Mouse (Mus musculus) forebrain, embryonic 10.5 days (tissue): ENCODE measurements around the gene Hoxc4. TPM values are rescaled to one million over a fixed set of nuclear protein-coding genes. Genes with fewer than 3 reads are reported as not detected.

Experiments
- DNase-seq: peaks from one replicate; pipeline ENCODE4 v3.0.0-alpha.2; 2017; ENCODE audit warnings: low spot score; ENCODE audit errors: extremely low spot score
- H3K27ac ChIP-seq: fragments of 300-500 bp; sonication (generic); 2 replicates; pipeline ENCODE4 v1.5.1; 2016; ENCODE audit warnings: mild to moderate bottlenecking
- H3K27me3 ChIP-seq: fragments of 300-500 bp; sonication (generic); 2 replicates; pipeline ENCODE4 v1.6.1; 2016; ENCODE audit warnings: mild to moderate bottlenecking; ENCODE audit not compliant: poor library complexity, severe bottlenecking
- H3K36me3 ChIP-seq: fragments of 300-500 bp; sonication (generic); replicated peaks from 2 replicates; pipeline ENCODE4 v1.6.1; 2016; ENCODE audit warnings: mild to moderate bottlenecking, moderate library complexity
- H3K4me1 ChIP-seq: fragments of 300-500 bp; sonication (generic); 2 replicates; pipeline ENCODE4 v1.6.1; 2016
- H3K4me3 ChIP-seq: fragments of 300-500 bp; sonication (generic); 2 replicates; pipeline ENCODE4 v1.5.1; 2016; ENCODE audit warnings: mild to moderate bottlenecking, moderate library complexity
- H3K9me3 ChIP-seq: fragments of 300-500 bp; sonication (generic); 2 replicates; pipeline ENCODE4 v1.6.1; 2016; ENCODE audit warnings: mild to moderate bottlenecking, moderate library complexity
- WGBS: fragments of 180-500 bp; shearing (Covaris S2); methylation state at CpG from one replicate; pipeline ENCODE4 v1.1.7; 2016; 5-methylcytosine and 5-hydroxymethylcytosine counted together
- polyA plus RNA-seq: library from polyadenylated mRNA; unstranded; fragments of >200 nt; fragmentation: Nextera tagmentation; extraction: Ambion mirVana; gene quantifications from 2 replicates; pipeline ENCODE4 v1.2.1, GENCODE M21; 2016

Gene Hoxc4
- polyA plus RNA-seq, 1 experiment from 2014 or later: not detected

- Histone ChIP-seq H3K27me3 (peaks cover 100% of the 10 kb centered on the region), H3K9me3 (no peaks in the 10 kb centered on the region), H3K27ac (no peak overlapping the region), H3K4me3 (no peak overlapping the region), H3K36me3 (no peaks in the 10 kb centered on the region), H3K4me1 (no peaks in the 10 kb centered on the region)
- 2% methylated on average over 12 of the region's 12 CpGs for WGBS
- DNase-seq: peak; percentile 20
Observed at GRCm38 (mm10) chr15:103040601-103041000, 21.9 kb downstream of the Hoxc4 start.

DNA sequence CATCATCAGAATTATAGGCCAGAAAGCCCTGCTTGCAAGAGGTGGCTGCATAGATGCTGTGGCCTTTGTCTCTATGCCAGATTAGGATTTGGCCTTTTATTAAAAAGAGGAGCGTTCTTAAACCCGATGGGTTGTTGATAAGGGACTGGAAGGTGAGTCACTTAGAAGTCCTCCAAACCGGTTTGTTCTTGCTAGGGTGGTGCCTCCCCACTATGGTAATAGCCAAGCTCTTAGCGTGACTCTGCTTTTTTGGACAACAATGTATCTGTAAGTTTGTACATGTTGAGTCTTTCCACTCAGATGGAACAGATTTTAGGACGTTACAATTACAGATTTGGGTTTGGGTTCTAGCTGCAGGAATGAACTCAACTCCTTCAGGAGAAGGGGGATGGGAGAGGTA is 22.9 kb downstream of the Hoxc4 start:
- H3K4me3 ChIP-seq: no peak overlapping the region
- H3K9me3 ChIP-seq: no peaks in the 10 kb centered on the region
- no peaks in the 10 kb centered on the region for H3K4me1 ChIP-seq
- WGBS: 11% methylated on average over 5 of the region's 5 CpGs
- peak; percentile 14 for DNase-seq
- H3K27me3 ChIP-seq: peaks cover 100% of the 10 kb centered on the region
- no peak overlapping the region for H3K27ac ChIP-seq
- H3K36me3 ChIP-seq: no peaks in the 10 kb centered on the region

DNA sequence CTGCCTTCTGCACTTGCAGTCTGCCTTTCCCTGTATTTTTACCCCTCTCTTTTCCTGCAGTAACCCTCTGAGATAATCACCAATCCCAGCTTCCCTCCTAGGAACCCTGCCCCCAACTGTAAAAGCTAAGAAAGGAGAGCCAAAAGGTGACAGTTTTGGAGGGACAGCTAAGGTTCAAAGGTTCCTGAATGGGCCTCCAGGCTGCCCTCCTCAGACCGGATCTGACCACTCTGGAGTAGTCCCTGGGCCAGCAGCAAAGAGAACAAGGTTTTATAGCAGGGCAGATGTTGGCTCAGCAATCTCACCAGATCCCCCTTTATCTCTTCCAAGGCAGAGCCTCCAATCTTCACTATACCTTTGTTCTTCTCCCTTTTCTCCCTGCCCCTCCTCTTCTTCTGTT is 23.5 kb downstream of the Hoxc4 start:
- 0% methylated on average over 1 of the region's 1 CpGs for WGBS
- Histone ChIP-seq H3K9me3 (no peaks in the 10 kb centered on the region), H3K27ac (no peak overlapping the region), H3K4me1 (no peaks in the 10 kb centered on the region), H3K36me3 (no peaks in the 10 kb centered on the region), H3K4me3 (no peak overlapping the region), H3K27me3 (peaks cover 100% of the 10 kb centered on the region)
- no peak for DNase-seq

- no peak overlapping the region for H3K27ac ChIP-seq
- H3K9me3 ChIP-seq: no peaks in the 10 kb centered on the region
- DNase-seq: no peak
- H3K36me3 ChIP-seq: no peaks in the 10 kb centered on the region
- no peak overlapping the region for H3K4me3 ChIP-seq
- H3K27me3 ChIP-seq: peaks cover 100% of the 10 kb centered on the region
- H3K4me1 ChIP-seq: no peaks in the 10 kb centered on the region
- WGBS: 77% methylated on average over 2 of the region's 2 CpGs
Observed at GRCm38 (mm10) chr15:103051670-103052069, 32.9 kb downstream of the Hoxc4 start.

DNA sequence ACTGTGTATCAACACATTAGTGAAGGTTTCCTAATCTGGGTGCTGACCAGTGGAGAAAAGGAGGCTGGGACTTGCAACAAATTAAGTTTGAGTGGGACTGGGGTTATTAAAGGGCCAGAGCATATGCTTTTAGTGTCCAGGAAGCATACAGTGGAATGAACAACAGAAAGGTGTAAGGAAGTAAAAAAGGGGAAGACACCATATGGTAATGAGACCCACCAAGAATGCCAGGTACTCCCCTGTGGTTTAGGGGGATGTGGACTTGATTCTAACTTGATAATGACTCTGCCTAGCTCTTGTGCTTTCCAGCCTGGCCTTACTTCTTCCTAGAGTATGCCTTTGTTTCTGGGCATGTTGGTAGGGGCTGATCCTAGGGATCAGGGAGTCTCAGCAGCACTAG is 34.5 kb downstream of the Hoxc4 start:
- H3K27ac ChIP-seq: no peak overlapping the region
- H3K27me3 ChIP-seq: peaks cover 100% of the 10 kb centered on the region
- DNase-seq: no peak
- no peaks in the 10 kb centered on the region for H3K9me3 ChIP-seq
- H3K4me3 ChIP-seq: no peak overlapping the region
- H3K36me3 ChIP-seq: no peaks in the 10 kb centered on the region
- no peaks in the 10 kb centered on the region for H3K4me1 ChIP-seq

DNA sequence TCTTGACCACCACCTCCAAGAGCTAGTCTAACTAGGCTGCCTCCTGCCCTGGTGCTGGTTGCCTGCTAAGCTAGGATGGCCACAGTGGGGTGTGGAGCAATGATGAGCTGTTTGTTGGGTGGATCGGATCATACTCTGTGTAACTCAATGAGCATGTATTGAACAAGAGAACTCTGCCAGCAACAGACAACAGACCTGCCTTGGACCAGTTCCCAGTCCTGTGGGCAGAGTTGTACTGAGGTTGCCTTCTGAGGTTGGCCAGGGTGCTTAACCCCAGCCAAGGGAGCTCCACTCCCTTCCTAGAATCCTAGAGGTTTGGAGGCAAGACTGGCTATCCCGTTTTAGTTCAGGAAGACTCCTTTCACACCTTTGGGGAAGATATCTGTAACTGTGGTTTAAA is 37.7 kb downstream of the Hoxc4 start:
- Histone ChIP-seq H3K4me3 (no peak overlapping the region), H3K9me3 (no peaks in the 10 kb centered on the region), H3K4me1 (peaks cover 4% of the 10 kb centered on the region; the same call in 1 of the 2 replicates), H3K27me3 (peaks cover 100% of the 10 kb centered on the region), H3K27ac (no peak overlapping the region), H3K36me3 (no peaks in the 10 kb centered on the region)
- 49% methylated on average over 2 of the region's 2 CpGs for WGBS
- DNase-seq: no peak

DNA sequence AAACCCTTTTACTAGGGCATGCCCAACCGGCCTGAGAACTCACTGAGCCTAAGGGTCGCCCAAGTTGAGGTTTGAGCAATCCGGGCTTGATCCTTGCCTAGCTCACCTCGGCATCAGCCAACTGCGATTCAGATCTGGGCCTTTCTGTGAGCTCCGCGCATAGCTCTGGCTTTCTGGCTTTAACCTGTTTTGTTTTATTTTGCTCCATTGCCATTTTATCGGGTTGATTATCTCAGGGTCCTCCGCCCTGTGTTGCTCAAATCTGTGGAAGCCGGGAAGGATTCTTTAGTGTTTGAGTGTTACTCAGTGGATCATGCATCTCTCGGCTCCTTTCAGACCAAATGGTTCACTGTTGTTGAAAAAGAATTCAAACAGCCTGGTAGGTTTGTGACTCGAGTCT is 40.0 kb downstream of the Hoxc4 start:
- Histone ChIP-seq H3K9me3 (no peaks in the 10 kb centered on the region), H3K4me3 (no peak overlapping the region)

GRCm38 (mm10) chr15:103059393-103059992 is 40.8 kb downstream of the Hoxc4 start:
- Histone ChIP-seq H3K27me3 (peaks cover 100% of the 10 kb centered on the region), H3K36me3 (no peaks in the 10 kb centered on the region), H3K4me3 (no peak overlapping the region), H3K9me3 (no peaks in the 10 kb centered on the region), H3K27ac (no peak overlapping the region), H3K4me1 (peaks cover 4% of the 10 kb centered on the region; the same call in 1 of the 2 replicates)
- WGBS: under 1% methylated on average over 21 of the region's 21 CpGs
- DNase-seq: peak; percentile 41

More for the DNA sequence above, 40.0 kb downstream of the Hoxc4 start:
- Histone ChIP-seq H3K27ac (no peak overlapping the region), H3K27me3 (peaks cover 100% of the 10 kb centered on the region), H3K4me1 (peaks cover 4% of the 10 kb centered on the region; the same call in 1 of the 2 replicates), H3K36me3 (no peaks in the 10 kb centered on the region)
- peak; percentile 38 for DNase-seq
- WGBS: 1% methylated on average over 12 of the region's 12 CpGs

GRCm38 (mm10) chr15:103060021-103060340 is 41.2 kb downstream of the Hoxc4 start:
- peaks cover 100% of the 10 kb centered on the region for H3K27me3 ChIP-seq
- 1% methylated on average over 11 of the region's 11 CpGs for WGBS
- peaks cover 4% of the 10 kb centered on the region; the same call in 1 of the 2 replicates for H3K4me1 ChIP-seq
- H3K36me3 ChIP-seq: no peaks in the 10 kb centered on the region
- no peak overlapping the region for H3K27ac ChIP-seq
- H3K9me3 ChIP-seq: no peaks in the 10 kb centered on the region
- peak; percentile 30 for DNase-seq
- no peak overlapping the region for H3K4me3 ChIP-seq

- peaks cover 100% of the 10 kb centered on the region for H3K27me3 ChIP-seq
- under 1% methylated on average over 36 of the region's 36 CpGs for WGBS
- no peaks in the 10 kb centered on the region for H3K36me3 ChIP-seq
- no peak overlapping the region for H3K4me3 ChIP-seq
- no peaks in the 10 kb centered on the region for H3K9me3 ChIP-seq
- no peak overlapping the region for H3K27ac ChIP-seq
- DNase-seq: peak; percentile 47
- peaks cover 4% of the 10 kb centered on the region; the same call in 1 of the 2 replicates for H3K4me1 ChIP-seq
Observed at GRCm38 (mm10) chr15:103060341-103061130, 41.8 kb downstream of the Hoxc4 start.

- Histone ChIP-seq H3K27ac (no peak overlapping the region), H3K4me3 (no peak overlapping the region), H3K9me3 (no peaks in the 10 kb centered on the region), H3K36me3 (no peaks in the 10 kb centered on the region), H3K27me3 (peaks cover 100% of the 10 kb centered on the region), H3K4me1 (peaks cover 4% of the 10 kb centered on the region; the same call in 1 of the 2 replicates)
- DNase-seq: peak; percentile 29
- under 1% methylated on average over 30 of the region's 30 CpGs for WGBS
Observed at GRCm38 (mm10) chr15:103061131-103061825, 42.5 kb downstream of the Hoxc4 start.

GRCm38 (mm10) chr15:103061988-103062387 is 43.3 kb downstream of the Hoxc4 start:
- Histone ChIP-seq H3K36me3 (no peaks in the 10 kb centered on the region), H3K27ac (no peak overlapping the region), H3K27me3 (peaks cover 100% of the 10 kb centered on the region), H3K4me1 (peaks cover 4% of the 10 kb centered on the region; the same call in 1 of the 2 replicates), H3K4me3 (no peak overlapping the region), H3K9me3 (no peaks in the 10 kb centered on the region)
- no peak for DNase-seq
- WGBS: 0% methylated on average over 2 of the region's 2 CpGs

GRCm38 (mm10) chr15:103065642-103066041 is 46.9 kb downstream of the Hoxc4 start:
- Histone ChIP-seq H3K4me3 (no peak overlapping the region), H3K27me3 (peaks cover 100% of the 10 kb centered on the region), H3K9me3 (no peaks in the 10 kb centered on the region), H3K4me1 (peaks cover 7% of the 10 kb centered on the region; the same call in 1 of the 2 replicates), H3K36me3 (no peaks in the 10 kb centered on the region), H3K27ac (no peak overlapping the region)
- 48% methylated on average over 7 of the region's 7 CpGs for WGBS
- no peak for DNase-seq
